Mouse (Mus musculus): ENCODE measurements around the gene Vil1.

GRCm38 (mm10) chr1:74387386-74387988 is 21.7 kb upstream of the Vil1 start:
- TF ChIP-seq CTCF (IDR thresholded peaks at IDR 0.05; ENCODE audit: insufficient read depth, low read length) (no peak), POLR2A (IDR thresholded peaks at IDR 0.05; ENCODE audit: borderline replicate concordance, extremely low read depth, low read depth, low read length) (no peak)
